Mouse (Mus musculus) lung, embryonic 14.5 days (tissue): ENCODE results near the gene Clec16a. TPM values are rescaled to one million over a fixed set of nuclear protein-coding genes. Genes with fewer than 3 reads are reported as not detected.
A peak's percentile ranks its signal among the peaks of the same experiment; 100 is the strongest.

ENCODE experiments used
- ATAC-seq: fragments of 200-750 bp; cut with Nextera tagmentation; 2 replicates; pipeline ENCODE4 v1.8.0; 2017; ENCODE audit warnings: mild to moderate bottlenecking, moderate TSS enrichment, moderate library complexity; ENCODE audit not compliant: insufficient read depth
- DNase-seq: peaks from one replicate; pipeline ENCODE4 v3.0.0-alpha.2; 2015
- H3K27ac ChIP-seq: fragments of 300-500 bp; sonication (generic); 2 replicates; pipeline ENCODE4 v1.5.1; 2014; ENCODE audit warnings: low read depth, mild to moderate bottlenecking, moderate library complexity
- H3K27me3 ChIP-seq: fragments of 300-500 bp; sonication (generic); 2 replicates; pipeline ENCODE4 v1.6.1; 2014; ENCODE audit warnings: low read length, control low read depth; ENCODE audit not compliant: insufficient read depth
- H3K36me3 ChIP-seq: fragments of 300-500 bp; sonication (generic); 2 replicates; pipeline ENCODE4 v1.6.1; 2014; ENCODE audit warnings: control low read depth; ENCODE audit not compliant: insufficient read depth
- H3K4me1 ChIP-seq: fragments of 300-500 bp; sonication (generic); 2 replicates; pipeline ENCODE4 v1.6.1; 2014; ENCODE audit warnings: antibody characterized with exemption, control low read depth; ENCODE audit not compliant: insufficient read depth
- H3K4me2 ChIP-seq: fragments of 300-500 bp; sonication (generic); 2 replicates; pipeline ENCODE4 v1.6.1; 2014; ENCODE audit warnings: mild to moderate bottlenecking
- H3K4me3 ChIP-seq: fragments of 300-500 bp; sonication (generic); 2 replicates; pipeline ENCODE4 v1.5.1; 2014; ENCODE audit warnings: low read depth, low read length
- H3K9ac ChIP-seq: fragments of 300-500 bp; sonication (generic); 2 replicates; pipeline ENCODE4 v1.6.1; 2014
- H3K9me3 ChIP-seq: fragments of 300-500 bp; sonication (generic); 2 replicates; pipeline ENCODE4 v1.6.1; 2016; ENCODE audit warnings: low read depth, low read length, control low read depth
- CTCF ChIP-seq: IDR thresholded peaks from 2 replicates; pipeline ENCODE4 v1.5.1; 2016; ENCODE audit warnings: antibody characterized with exemption, low read depth
- WGBS: fragments of 180-500 bp; shearing (Covaris S2); extraction: QIAGEN DNeasy Blood & Tissue Kit; methylation state at CpG from one replicate; pipeline ENCODE4 v1.1.7; 2014; 5-methylcytosine and 5-hydroxymethylcytosine counted together
- polyA plus RNA-seq: library from polyadenylated mRNA; unstranded; fragments of >200 nt; fragmentation: Nextera tagmentation; extraction: Ambion mirVana; gene quantifications from 2 replicates; pipeline ENCODE4 v1.2.1, GENCODE M21; 2014

Clec16a gene
- polyA plus RNA-seq, 1 experiment from 2014 or later, result 27.4 TPM

- Histone ChIP-seq H3K4me3 (no peak overlapping the region), H3K27me3 (0 out of 2 replicates have a peak, but pooled peaks cover 3% of the 10 kb centered on the region), H3K4me2 (no peak overlapping the region), H3K9ac (no peak overlapping the region), H3K4me1 (0 out of 2 replicates have a peak, but pooled peaks cover 5% of the 10 kb centered on the region), H3K36me3 (no peaks in the 10 kb centered on the region), H3K27ac (no peak overlapping the region), H3K9me3 (no peaks in the 10 kb centered on the region)
- no peak for DNase-seq
- TF ChIP-seq CTCF, result no peak
- 84% methylated on average over 2 of the region's 2 CpGs for WGBS
- no peak for ATAC-seq
Observed at GRCm38 (mm10) chr16:10674957-10675356, 129.8 kb downstream of the Clec16a start.

- Histone ChIP-seq H3K9me3 (no peaks in the 10 kb centered on the region), H3K27me3 (0 out of 2 replicates have a peak, but pooled peaks cover 3% of the 10 kb centered on the region), H3K9ac (no peak overlapping the region), H3K36me3 (no peaks in the 10 kb centered on the region), H3K4me2 (no peak overlapping the region), H3K27ac (no peak overlapping the region), H3K4me1 (0 out of 2 replicates have a peak, but pooled peaks cover 3% of the 10 kb centered on the region), H3K4me3 (no peak overlapping the region)
- no peak for TF ChIP-seq CTCF
- DNase-seq (no peak), ATAC-seq (no peak)
- WGBS, result 82% methylated on average over 1 of the region's 1 CpGs
Observed at GRCm38 (mm10) chr16:10675612-10676011, 130.5 kb downstream of the Clec16a start.

- ATAC-seq, result peak; percentile 38; the same call in 1 of the 2 replicates
- DNase-seq, result no peak
- Histone ChIP-seq H3K4me3 (no peak overlapping the region), H3K9ac (no peak overlapping the region), H3K27me3 (0 out of 2 replicates have a peak, but pooled peaks cover 3% of the 10 kb centered on the region), H3K27ac (no peak overlapping the region), H3K36me3 (no peaks in the 10 kb centered on the region), H3K4me2 (no peak overlapping the region), H3K9me3 (no peaks in the 10 kb centered on the region), H3K4me1 (0 out of 2 replicates have a peak, but pooled peaks cover 3% of the 10 kb centered on the region)
- 34% methylated on average over 3 of the region's 3 CpGs for WGBS
- no peak for TF ChIP-seq CTCF
Observed at GRCm38 (mm10) chr16:10676461-10677066, 131.4 kb downstream of the Clec16a start.

GRCm38 (mm10) chr16:10682521-10682920 lies 137.4 kb downstream of the Clec16a start:
- H3K36me3 ChIP-seq, result no peaks in the 10 kb centered on the region
- no peak for ATAC-seq
- TF ChIP-seq CTCF, result no peak
- no peaks in the 10 kb centered on the region for H3K9me3 ChIP-seq
- no peak for DNase-seq
- H3K27me3 ChIP-seq, result no peaks in the 10 kb centered on the region
- H3K4me3 ChIP-seq, result no peak overlapping the region
- no peak overlapping the region for H3K27ac ChIP-seq
- no peaks in the 10 kb centered on the region for H3K4me1 ChIP-seq
- no peak overlapping the region for H3K4me2 ChIP-seq
- 94% methylated on average over 2 of the region's 2 CpGs for WGBS
- no peak overlapping the region for H3K9ac ChIP-seq

- TF ChIP-seq CTCF, result no peak
- Histone ChIP-seq H3K27me3 (no peaks in the 10 kb centered on the region), H3K9me3 (no peaks in the 10 kb centered on the region), H3K4me1 (no peaks in the 10 kb centered on the region), H3K36me3 (no peaks in the 10 kb centered on the region), H3K4me3 (no peak overlapping the region), H3K4me2 (no peak overlapping the region), H3K27ac (no peak overlapping the region), H3K9ac (no peak overlapping the region)
- DNase-seq (no peak), ATAC-seq (no peak)
- 62% methylated on average over 8 of the region's 8 CpGs for WGBS
Observed at GRCm38 (mm10) chr16:10683193-10684000, 138.3 kb downstream of the Clec16a start.

GRCm38 (mm10) chr16:10689748-10690318 lies 144.7 kb downstream of the Clec16a start:
- peak; percentile 52 for DNase-seq
- Histone ChIP-seq H3K4me1 (peaks cover 17% of the 10 kb centered on the region), H3K4me2 (0 out of 2 replicates have a peak overlapping the region, but pooled peaks have one; percentile 10), H3K4me3 (no peak overlapping the region), H3K9me3 (no peaks in the 10 kb centered on the region), H3K27me3 (no peaks in the 10 kb centered on the region), H3K27ac (peak overlapping the region; percentile 66; the same call in 1 of the 2 replicates), H3K36me3 (no peaks in the 10 kb centered on the region), H3K9ac (no peak overlapping the region)
- 56% methylated on average over 6 of the region's 6 CpGs for WGBS
- TF ChIP-seq CTCF, result no peak
- peak; percentile 73 for ATAC-seq

GRCm38 (mm10) chr16:10690442-10690841 lies 145.3 kb downstream of the Clec16a start:
- Histone ChIP-seq H3K9me3 (no peaks in the 10 kb centered on the region), H3K27me3 (no peaks in the 10 kb centered on the region), H3K9ac (no peak overlapping the region), H3K4me3 (no peak overlapping the region), H3K36me3 (no peaks in the 10 kb centered on the region), H3K27ac (peak overlapping the region; percentile 66; the same call in 1 of the 2 replicates), H3K4me1 (peaks cover 17% of the 10 kb centered on the region), H3K4me2 (0 out of 2 replicates have a peak overlapping the region, but pooled peaks have one; percentile 10)
- no peak for TF ChIP-seq CTCF
- ATAC-seq (peak; percentile 48), DNase-seq (peak; percentile 48)
- 45% methylated on average over 3 of the region's 3 CpGs for WGBS
